ENCODE assay signal across 8 mouse cellular contexts in the genomic region with DNA sequence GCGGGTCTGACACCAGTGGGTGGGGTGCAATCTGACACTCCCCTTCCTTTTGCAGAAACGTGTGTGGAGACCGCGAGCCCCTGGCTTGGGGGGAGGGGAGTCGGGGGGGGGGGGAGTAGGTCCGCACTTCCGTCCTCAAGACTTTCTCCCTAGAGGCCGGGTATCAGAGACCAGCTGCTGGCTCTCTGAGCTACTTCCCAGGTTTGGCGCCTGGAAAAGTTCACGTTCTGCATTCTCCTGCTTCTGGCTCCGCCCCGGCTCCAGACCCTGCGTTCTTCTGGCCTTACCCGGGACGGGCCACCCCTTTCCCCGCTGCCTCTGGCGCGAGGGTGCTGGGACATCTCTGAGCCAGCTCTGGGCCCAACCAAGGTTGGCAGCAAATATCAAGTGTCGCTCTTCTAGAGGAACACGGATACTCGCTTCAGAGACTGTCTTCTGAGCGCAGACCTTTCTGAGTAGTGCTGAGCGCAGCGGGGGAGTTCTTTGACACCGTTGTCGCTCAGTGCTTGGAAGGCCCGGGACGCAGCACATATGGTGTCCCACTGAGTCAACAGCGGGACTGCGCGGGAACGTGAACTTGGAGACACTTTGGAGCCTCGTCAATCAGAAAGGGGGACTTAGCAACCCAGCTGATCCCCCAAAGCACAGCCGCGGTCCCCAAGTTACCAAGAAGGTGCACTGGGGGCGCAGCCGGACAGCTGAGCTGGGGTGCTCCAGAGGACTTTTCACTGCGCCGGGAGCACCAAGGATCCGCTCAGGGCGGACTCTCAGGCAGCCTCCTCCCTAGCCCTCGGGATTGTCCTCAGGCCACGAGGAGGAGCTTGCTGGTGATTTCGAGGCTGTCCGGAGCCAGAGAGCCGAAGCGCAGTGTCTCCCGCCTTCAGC. TPM values are rescaled to one million over a fixed set of nuclear protein-coding genes. Genes with fewer than 3 reads are reported as not detected.
A peak's percentile ranks its signal among the peaks of the same experiment; 100 is the strongest.
DNase-seq lines count a peak whose midpoint lies in the region; ATAC-seq lines count a peak whose summit lies in the region.

Gene Arhgap6 (plus strand): TSS at position 126 of the 885 bp plus-strand sequence.

- no peaks in the 10 kb centered on the region for H3K4me1 ChIP-seq in embryonic facial prominence, embryonic 13.5 days
- H3K4me1 ChIP-seq in heart, embryonic 12.5 days (replicated peaks), result no peaks in the 10 kb centered on the region
- no peaks in the 10 kb centered on the region for H3K4me1 ChIP-seq in kidney, embryonic 15.5 days

- peak; percentile 29 for DNase-seq in ovary, postnatal 36 days (ENCODE audit: low spot score)
- no peak for DNase-seq in ovary, postnatal 14 days (ENCODE audit: low spot score)
- DNase-seq in lung, postnatal 14 days, result peak; percentile 21
- peak; percentile 54 for DNase-seq in skeletal muscle tissue, adult 2 months (ENCODE audit: low read depth, low spot score)
- DNase-seq in layer of hippocampus, adult 8-10 months (ENCODE audit: low spot score in 2 of 2), result no peak

- H3K27ac ChIP-seq in embryonic facial prominence, embryonic 13.5 days, result no peak within 1 kb of the TSS
- peak within 1 kb of the TSS; percentile 80 for H3K27ac ChIP-seq in heart, embryonic 12.5 days (ENCODE audit: poor library complexity, severe bottlenecking)
- H3K27ac ChIP-seq in kidney, embryonic 15.5 days, result no peak within 1 kb of the TSS

- H3K4me3 ChIP-seq in embryonic facial prominence, embryonic 13.5 days, result peak within 1 kb of the TSS; percentile 47
- H3K4me3 ChIP-seq in heart, embryonic 12.5 days, result peak within 1 kb of the TSS; percentile 75
- H3K4me3 ChIP-seq in kidney, embryonic 15.5 days (replicated peaks), result peak within 1 kb of the TSS; percentile 45

- H3K4me2 ChIP-seq in embryonic facial prominence, embryonic 13.5 days, result peak within 1 kb of the TSS; percentile 84
- H3K4me2 ChIP-seq in heart, embryonic 12.5 days, result peak within 1 kb of the TSS; percentile 78
- peak within 1 kb of the TSS; percentile 85 for H3K4me2 ChIP-seq in kidney, embryonic 15.5 days

- 25% methylated on average over 44 of the region's 48 CpGs for WGBS in embryonic facial prominence, embryonic 13.5 days
- 16% methylated on average over 44 of the region's 48 CpGs for WGBS in heart, embryonic 12.5 days
- WGBS in kidney, embryonic 15.5 days, result 17% methylated on average over 45 of the region's 48 CpGs

- no peaks in the 10 kb centered on the region for H3K9me3 ChIP-seq in embryonic facial prominence, embryonic 13.5 days
- no peaks in the 10 kb centered on the region for H3K9me3 ChIP-seq in heart, embryonic 12.5 days (replicated peaks)
- no peaks in the 10 kb centered on the region for H3K9me3 ChIP-seq in kidney, embryonic 15.5 days (replicated peaks)

- peak; percentile 43; the same call in 1 of the 2 replicates for ATAC-seq in embryonic facial prominence, embryonic 13.5 days (ENCODE audit: insufficient number of reproducible peaks, insufficient read depth, low FRiP score, low TSS enrichment, low read depth)
- ATAC-seq in heart, embryonic 12.5 days (ENCODE audit: insufficient number of reproducible peaks, low FRiP score), result peak; percentile 73
- peak; percentile 84 for ATAC-seq in kidney, embryonic 15.5 days (replicated peaks; ENCODE audit: low FRiP score)

- H3K36me3 ChIP-seq in embryonic facial prominence, embryonic 13.5 days, result no peaks in the 10 kb centered on the region
- no peaks in the 10 kb centered on the region for H3K36me3 ChIP-seq in heart, embryonic 12.5 days
- no peaks in the 10 kb centered on the region for H3K36me3 ChIP-seq in kidney, embryonic 15.5 days

- peak within 1 kb of the TSS; percentile 59 for H3K9ac ChIP-seq in embryonic facial prominence, embryonic 13.5 days
- H3K9ac ChIP-seq in heart, embryonic 12.5 days, result peak within 1 kb of the TSS; percentile 83
- peak within 1 kb of the TSS; percentile 31 for H3K9ac ChIP-seq in kidney, embryonic 15.5 days

- peaks cover 58% of the 10 kb centered on the region for H3K27me3 ChIP-seq in embryonic facial prominence, embryonic 13.5 days
- H3K27me3 ChIP-seq in heart, embryonic 12.5 days (replicated peaks), result 0 out of 2 replicates have a peak, but pooled peaks cover 8% of the 10 kb centered on the region
- peaks cover 61% of the 10 kb centered on the region for H3K27me3 ChIP-seq in kidney, embryonic 15.5 days

RNA-seq across cellular contexts. Expression of gene Arhgap6, which starts in this region (rescaled TPM):
- 2.5 and 2.7 TPM in 2 replicates for polyA plus RNA-seq in embryonic facial prominence, embryonic 13.5 days (2015; fragmentation: Nextera tagmentation; extraction: Ambion mirVana)
- polyA plus RNA-seq in heart, embryonic 12.5 days (2016; fragmentation: Nextera tagmentation; extraction: Ambion mirVana), result 10.5 TPM in 2 replicates
- 3.2 and 3.4 TPM in 2 replicates for polyA plus RNA-seq in kidney, embryonic 15.5 days (2015; fragmentation: Nextera tagmentation; extraction: Ambion mirVana)
- total RNA-seq in layer of hippocampus, adult 8-10 months (2022), result 1 to 10 TPM; 4.0 to 4.9 (median 4.2) TPM

Comparison
In these comparisons a context has a peak if more than half of its experiments do, and no peak if none do; other contexts are left out.
1. DNase-seq: peak in ovary, postnatal 36 days (single experiment), lung, postnatal 14 days (single experiment) and skeletal muscle tissue, adult 2 months (single experiment); none in ovary, postnatal 14 days (single experiment) and layer of hippocampus, adult 8-10 months (0 of 2).
2. H3K9ac ChIP-seq: peak in every context shown above with its lines; median percentile 83 in heart, embryonic 12.5 days; 59 in embryonic facial prominence, embryonic 13.5 days; 31 in kidney, embryonic 15.5 days.
3. Peak in every context shown above with its lines, with median percentiles within 50 percentile points of each other: ATAC-seq, H3K4me2 ChIP-seq and H3K4me3 ChIP-seq.